Mouse (Mus musculus) forebrain, embryonic 12.5 days (tissue): ENCODE measurements around the gene Guf1. TPM values are rescaled to one million over a fixed set of nuclear protein-coding genes. Genes with fewer than 3 reads are reported as not detected.

Experiments used
- ATAC-seq: fragments of 200-750 bp; cut with Nextera tagmentation; 2 replicates; pipeline ENCODE4 v1.8.0; 2017; ENCODE audit warnings: moderate TSS enrichment; ENCODE audit not compliant: low FRiP score
- H3K27ac ChIP-seq: fragments of 300-500 bp; sonication (generic); 2 replicates; pipeline ENCODE4 v1.5.1; 2016; ENCODE audit warnings: mild to moderate bottlenecking
- H3K27me3 ChIP-seq: fragments of 300-500 bp; sonication (generic); 2 replicates; pipeline ENCODE4 v1.6.1; 2016; ENCODE audit warnings: mild to moderate bottlenecking
- H3K36me3 ChIP-seq: fragments of 300-500 bp; sonication (generic); replicated peaks from 2 replicates; pipeline ENCODE4 v1.6.1; 2016; ENCODE audit warnings: mild to moderate bottlenecking
- H3K4me1 ChIP-seq: fragments of 300-500 bp; sonication (generic); 2 replicates; pipeline ENCODE4 v1.6.1; 2016
- H3K4me2 ChIP-seq: fragments of 300-500 bp; sonication (generic); 2 replicates; pipeline ENCODE4 v1.6.1; 2016; ENCODE audit warnings: mild to moderate bottlenecking, moderate library complexity
- H3K4me3 ChIP-seq: fragments of 300-500 bp; sonication (generic); replicated peaks from 2 replicates; pipeline ENCODE4 v1.5.1; 2016; ENCODE audit warnings: mild to moderate bottlenecking
- H3K9ac ChIP-seq: fragments of 300-500 bp; sonication (generic); 2 replicates; pipeline ENCODE4 v1.6.1; 2016; ENCODE audit warnings: mild to moderate bottlenecking
- H3K9me3 ChIP-seq: fragments of 300-500 bp; sonication (generic); 2 replicates; pipeline ENCODE4 v1.6.1; 2016
- WGBS: fragments of 180-500 bp; shearing (Covaris S2); methylation state at CpG from one replicate; pipeline ENCODE4 v1.1.7; 2016; 5-methylcytosine and 5-hydroxymethylcytosine counted together
- polyA plus RNA-seq: library from polyadenylated mRNA; unstranded; fragments of >200 nt; fragmentation: Nextera tagmentation; extraction: Ambion mirVana; gene quantifications from 2 replicates; pipeline ENCODE4 v1.2.1, GENCODE M21; 2016

Guf1 gene
- polyA plus RNA-seq, 1 experiment from 2014 or later: 58.7 TPM

- ATAC-seq: peak; percentile 39; the same call in 1 of the 2 replicates
These were observed 56.6 kb downstream of the Guf1 start for GRCm38 (mm10) chr5:69613209-69613796.

GRCm38 (mm10) chr5:69620899-69621298, 64.2 kb downstream of the Guf1 start:
- no peaks in the 10 kb centered on the region for H3K36me3 ChIP-seq
- H3K27me3 ChIP-seq: no peaks in the 10 kb centered on the region
- H3K4me3 ChIP-seq: no peak overlapping the region
- ATAC-seq: no peak
- no peak overlapping the region for H3K9ac ChIP-seq
- H3K9me3 ChIP-seq: no peaks in the 10 kb centered on the region
- H3K4me2 ChIP-seq: no peak overlapping the region
- WGBS: 83% methylated on average over 1 of the region's 1 CpGs
- H3K27ac ChIP-seq: no peak overlapping the region
- H3K4me1 ChIP-seq: no peaks in the 10 kb centered on the region

More at GRCm38 (mm10) chr5:69613209-69613796, 56.6 kb downstream of the Guf1 start:
- Histone ChIP-seq H3K27ac (no peak overlapping the region), H3K36me3 (no peaks in the 10 kb centered on the region), H3K4me1 (no peaks in the 10 kb centered on the region), H3K9ac (no peak overlapping the region), H3K4me3 (no peak overlapping the region), H3K27me3 (no peaks in the 10 kb centered on the region), H3K9me3 (no peaks in the 10 kb centered on the region), H3K4me2 (no peak overlapping the region)
- WGBS: 28% methylated on average over 4 of the region's 4 CpGs

Other genes starting within 250 kb of the Guf1 start
- gene Kctd8, start 215.2 kb upstream of the Guf1 start, polyA plus RNA-seq: 2.6 and 2.7 TPM in 2 replicates
- not detected in 2 replicates for gene Yipf7, start 14.3 kb upstream of the Guf1 start, polyA plus RNA-seq
- gene Gnpda2, start 35.4 kb downstream of the Guf1 start, polyA plus RNA-seq: 31.0 and 31.3 TPM in 2 replicates